Mouse (Mus musculus): ENCODE data around the gene Klf12.
"Not testable (repeated sequence)": the region's sequence is repeated elsewhere in the genome, so short reads cannot be mapped to it uniquely, and the experiment has no call there.

The Klf12 gene

DNA sequence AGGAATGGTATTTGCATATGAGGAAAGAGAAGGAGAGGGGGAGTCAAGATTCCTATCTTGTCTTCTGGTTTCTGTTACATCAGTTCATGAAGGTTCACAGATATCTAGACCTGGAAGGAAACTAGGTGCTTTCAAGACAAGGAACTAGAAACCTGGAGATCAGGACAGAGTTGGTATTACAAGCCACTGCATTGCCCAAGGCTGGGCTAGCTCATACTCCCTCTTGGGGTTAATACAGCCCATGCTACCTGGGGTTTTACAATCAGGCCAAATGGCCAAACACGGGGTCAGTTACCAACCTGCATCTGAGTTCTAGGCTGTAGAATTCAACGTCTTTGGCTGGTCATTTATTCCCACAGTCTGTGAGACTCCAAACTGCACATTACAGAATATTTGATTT, 398.9 kb downstream of the Klf12 start:
- DNase-seq (ENCODE audit: low spot score in 2 of 2): no peak

DNA sequence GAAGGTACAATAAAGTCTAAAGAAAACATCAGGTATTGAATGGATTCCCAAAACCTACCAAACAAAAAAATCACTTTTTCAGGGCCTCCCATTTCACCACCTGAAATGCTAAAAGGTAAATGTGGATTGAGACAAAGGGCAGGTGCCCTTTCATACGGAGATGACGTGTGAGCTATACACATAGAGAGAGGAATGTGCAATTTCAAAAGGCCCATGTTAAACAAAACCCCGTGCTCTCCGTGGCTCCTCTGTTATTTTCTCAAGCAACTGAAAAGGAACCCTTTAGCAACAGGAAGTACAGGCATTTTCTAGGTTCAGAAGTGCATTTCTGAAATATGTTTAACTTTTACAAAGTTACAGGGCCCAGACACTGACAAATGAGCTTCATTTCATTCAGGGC, 399.4 kb downstream of the Klf12 start:
- DNase-seq (ENCODE audit: low spot score in 2 of 2): no peak

GRCm38 (mm10) chr14:99876791-99877578, 407.5 kb downstream of the Klf12 start:
- DNase-seq (ENCODE audit: low spot score in 2 of 2): no peak

- DNase-seq (ENCODE audit: low spot score in 2 of 2): no peak
Observed at GRCm38 (mm10) chr14:99873725-99874124, 410.8 kb downstream of the Klf12 start.

DNA sequence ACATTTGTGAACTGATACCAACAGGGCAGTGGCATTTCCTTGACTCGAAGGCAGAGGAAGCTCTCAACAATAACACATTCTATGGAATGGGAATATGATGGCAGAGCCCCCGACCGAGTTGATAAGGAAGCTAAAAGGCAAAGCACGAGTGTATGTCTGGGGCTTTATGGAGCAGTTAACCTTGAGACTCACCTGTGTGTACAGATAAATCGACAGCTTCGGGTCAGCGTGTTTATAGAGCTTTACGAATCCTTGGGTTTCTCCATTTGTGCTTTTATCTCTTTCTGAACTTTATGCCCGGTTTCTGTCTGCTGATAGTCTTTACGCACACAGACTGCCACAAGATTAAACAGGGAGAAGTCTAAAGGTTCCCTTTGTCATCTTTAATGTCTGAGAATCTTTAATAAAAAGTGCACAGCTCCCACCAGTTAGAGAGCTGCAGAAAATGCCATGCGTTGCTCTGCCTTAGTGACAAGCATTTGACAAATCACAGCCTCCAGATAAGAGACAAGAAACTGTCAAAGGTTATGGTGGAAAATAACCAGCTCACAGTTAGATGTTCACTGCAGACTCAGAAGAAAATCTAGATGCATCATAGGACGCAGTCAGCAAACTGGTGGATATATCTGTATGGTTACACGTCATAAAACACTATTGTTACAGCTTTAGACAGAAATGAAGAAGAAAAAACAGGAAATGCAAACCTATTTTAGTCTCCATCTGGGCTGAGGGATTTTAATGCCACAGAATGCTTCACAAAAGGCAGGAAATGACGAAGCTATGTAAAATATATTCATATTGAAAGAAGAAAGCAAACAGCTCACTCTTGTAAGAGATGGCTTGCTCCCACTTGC, 428.1 kb downstream of the Klf12 start:
- DNase-seq (ENCODE audit: low spot score in 2 of 2): no peak

- not testable (repeated sequence) for DNase-seq (ENCODE audit: low spot score in 2 of 2)
Observed at GRCm38 (mm10) chr14:99854467-99854807, 430.0 kb downstream of the Klf12 start.

DNA sequence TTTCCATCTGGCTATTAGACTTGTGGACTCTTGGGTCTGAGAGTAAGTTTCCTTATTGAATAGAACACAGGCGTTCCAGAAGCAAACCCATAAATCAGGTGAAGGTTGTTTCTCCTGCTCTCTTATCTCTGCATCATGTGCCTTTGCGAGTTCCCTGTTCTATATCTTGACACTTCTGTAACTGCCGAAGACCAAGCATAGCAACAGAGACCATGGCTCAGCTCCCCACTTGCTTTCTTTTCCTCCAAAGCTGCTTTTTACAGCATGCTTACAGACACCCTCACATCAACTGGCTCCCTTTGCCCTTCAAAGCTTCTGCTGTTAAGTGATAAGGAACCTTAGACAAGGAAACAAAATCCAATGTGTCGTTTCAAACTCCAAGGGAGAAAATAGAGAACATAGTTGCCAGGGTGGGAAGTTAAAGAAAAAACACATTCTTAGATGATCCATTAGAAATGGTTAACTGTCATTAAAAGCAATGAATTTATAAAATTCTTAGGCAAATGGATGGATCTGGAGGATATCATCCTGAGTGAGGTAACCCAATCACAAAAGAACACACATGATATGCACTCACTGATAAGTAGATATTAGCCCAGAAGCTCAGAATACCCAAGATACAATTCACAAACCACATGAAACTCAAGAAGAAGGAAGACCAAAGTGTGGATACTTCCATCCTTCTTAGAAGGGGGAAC, 430.6 kb downstream of the Klf12 start:
- not testable (repeated sequence) for DNase-seq (ENCODE audit: low spot score in 2 of 2)

DNA sequence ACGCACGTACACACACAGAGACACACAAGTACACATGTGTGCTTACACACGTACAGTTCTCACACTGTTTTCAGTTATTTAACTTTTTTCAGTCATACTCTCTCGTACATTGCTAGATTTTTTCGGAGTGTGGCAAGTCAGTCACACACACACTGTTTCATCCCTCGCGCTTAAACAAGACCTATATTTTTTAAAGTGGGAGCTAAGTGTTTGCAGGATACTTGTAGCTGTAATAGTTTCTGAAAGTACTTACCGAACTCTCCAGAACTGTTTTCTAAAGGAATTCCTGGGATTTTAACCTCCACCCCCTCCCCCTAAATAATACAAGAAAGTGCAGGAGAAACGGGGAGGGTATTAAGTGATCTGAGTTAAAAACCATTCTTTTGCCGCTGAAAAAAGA, 434.1 kb downstream of the Klf12 start:
- DNase-seq (ENCODE audit: low spot score in 2 of 2): no peak

- no peak for DNase-seq (ENCODE audit: low spot score in 2 of 2)
Observed at GRCm38 (mm10) chr14:99847502-99847901, 437.0 kb downstream of the Klf12 start.

GRCm38 (mm10) chr14:99826713-99827112, 457.8 kb downstream of the Klf12 start:
- DNase-seq (ENCODE audit: low spot score in 2 of 2): no peak

All from left cerebral cortex, adult 9 months (tissue).